Mouse (Mus musculus) thymus, adult 2 months (tissue): Measurements from ENCODE around the gene Cox7a2l. TPM values are rescaled to one million over a fixed set of nuclear protein-coding genes. Genes with fewer than 3 reads are reported as not detected.

Source experiments
- DNase-seq: peaks from one replicate; pipeline ENCODE4 v3.0.0; 2021
- H3K27ac ChIP-seq: fragments of 200-500 bp; 2 replicates; pipeline ENCODE4 v1.5.1; 2012; ENCODE audit warnings: low read length, control low read depth; ENCODE audit not compliant: control insufficient read depth, insufficient read depth
- H3K27me3 ChIP-seq: fragments of 200-500 bp; 2 replicates; pipeline ENCODE4 v1.6.1; 2012; ENCODE audit warnings: mild to moderate bottlenecking, low read length, moderate library complexity, mixed read lengths; ENCODE audit not compliant: control insufficient read depth, insufficient read depth
- H3K36me3 ChIP-seq: fragments of 200-500 bp; 2 replicates; pipeline ENCODE4 v1.6.1; 2012; ENCODE audit warnings: mild to moderate bottlenecking, low read length, moderate library complexity; ENCODE audit not compliant: control insufficient read depth, insufficient read depth
- H3K4me1 ChIP-seq: fragments of 200-500 bp; replicated peaks from 2 replicates; pipeline ENCODE4 v1.6.1; 2012; ENCODE audit warnings: low read length; ENCODE audit not compliant: control insufficient read depth, insufficient read depth
- H3K4me3 ChIP-seq: fragments of 200-500 bp; 2 replicates; pipeline ENCODE4 v1.5.1; 2012; ENCODE audit warnings: mild to moderate bottlenecking, low read length, control low read depth, moderate library complexity; ENCODE audit not compliant: control insufficient read depth, insufficient read depth
- CTCF ChIP-seq: fragments of 200-500 bp; IDR thresholded peaks from 2 replicates; pipeline ENCODE4 v1.5.1; 2012; ENCODE audit warnings: mild to moderate bottlenecking, control low read depth, low read length, moderate library complexity, borderline replicate concordance; ENCODE audit not compliant: control insufficient read depth, poor library complexity, insufficient read depth; ENCODE audit errors: extremely low read depth
- POLR2A ChIP-seq: fragments of 200-500 bp; IDR thresholded peaks from 2 replicates; pipeline ENCODE4 v1.6.1; 2012; ENCODE audit warnings: mild to moderate bottlenecking, low read length, control low read depth, moderate library complexity; ENCODE audit not compliant: control insufficient read depth, poor library complexity, insufficient read depth; ENCODE audit errors: extremely low read depth
- WGBS: fragments of 180-500 bp; shearing (Covaris S2); methylation state at CpG from one replicate; pipeline ENCODE4 v1.1.7; 2018; 5-methylcytosine and 5-hydroxymethylcytosine counted together
- polyA plus RNA-seq: library from polyadenylated mRNA; depleted of rRNA; stranded (reverse); fragments of >200 nt; gene quantifications from 2 replicates; pipeline ENCODE4 v1.2.3, GENCODE M21; 2012

Gene Cox7a2l
- polyA plus RNA-seq, 1 experiment = 151 TPM

DNA sequence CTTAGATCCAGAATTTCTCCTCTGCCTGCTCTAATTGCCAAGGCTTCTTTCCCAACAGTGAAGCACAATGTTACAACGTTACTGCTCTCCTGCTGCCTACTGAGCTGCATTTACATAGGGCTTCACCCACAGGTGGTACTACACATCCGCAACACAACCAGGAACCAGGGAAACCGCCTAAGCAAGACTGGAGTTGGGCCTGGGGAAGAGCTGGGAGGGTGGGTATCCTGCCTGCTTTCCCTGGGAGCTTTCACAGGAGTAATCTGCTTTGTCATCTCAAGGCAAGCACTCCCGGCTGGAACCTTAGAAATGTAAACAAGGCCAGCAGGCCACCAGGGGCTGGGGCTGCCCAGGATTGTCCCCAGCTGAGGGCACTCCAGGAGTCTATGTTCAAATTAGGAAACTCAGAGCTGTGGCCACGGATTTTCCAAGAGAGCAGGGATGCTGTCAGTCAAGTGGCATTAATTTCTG is 9.0 kb upstream of the Cox7a2l start:
- 57% methylated on average over 5 of the region's 5 CpGs for WGBS
- TF ChIP-seq CTCF (peak; percentile 31; the same call in 1 of the 2 replicates), POLR2A (no peak)
- peak overlapping the region; percentile 67; the same call in 1 of the 2 replicates for H3K27ac ChIP-seq

DNA sequence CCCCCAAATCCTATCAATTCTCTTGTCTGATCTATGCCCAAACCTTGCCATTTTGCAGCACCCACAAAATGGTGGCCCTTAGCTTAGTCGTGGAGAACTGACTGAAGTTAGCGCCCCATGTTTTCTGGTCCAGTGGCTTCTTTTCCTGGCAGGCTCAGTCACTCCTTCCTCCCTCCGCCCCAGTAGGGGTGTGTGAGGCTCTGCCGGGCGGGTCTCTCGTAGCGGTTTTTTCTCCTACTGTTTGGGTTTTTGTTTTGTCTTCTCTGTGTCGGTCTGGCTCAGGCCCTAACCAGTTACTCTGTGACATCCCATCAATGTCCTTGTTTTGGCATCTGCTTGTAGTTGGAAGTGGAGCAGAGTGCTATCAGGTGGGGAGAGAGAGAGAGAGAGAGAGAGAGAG is 8.5 kb upstream of the Cox7a2l start:
- TF ChIP-seq POLR2A = no peak
- no peak for TF ChIP-seq CTCF
- Histone ChIP-seq H3K36me3 (no peaks in the 10 kb centered on the region), H3K4me3 (no peak overlapping the region), H3K27ac (no peak overlapping the region), H3K27me3 (no peaks in the 10 kb centered on the region), H3K4me1 (peaks cover 39% of the 10 kb centered on the region)
- WGBS = 26% methylated on average over 8 of the region's 8 CpGs
- no peak for DNase-seq

More for the DNA sequence above, 9.0 kb upstream of the Cox7a2l start:
- peaks cover 39% of the 10 kb centered on the region for H3K4me1 ChIP-seq
- no peak for DNase-seq
- H3K4me3 ChIP-seq = no peak overlapping the region
- H3K27me3 ChIP-seq = no peaks in the 10 kb centered on the region
- no peaks in the 10 kb centered on the region for H3K36me3 ChIP-seq

DNA sequence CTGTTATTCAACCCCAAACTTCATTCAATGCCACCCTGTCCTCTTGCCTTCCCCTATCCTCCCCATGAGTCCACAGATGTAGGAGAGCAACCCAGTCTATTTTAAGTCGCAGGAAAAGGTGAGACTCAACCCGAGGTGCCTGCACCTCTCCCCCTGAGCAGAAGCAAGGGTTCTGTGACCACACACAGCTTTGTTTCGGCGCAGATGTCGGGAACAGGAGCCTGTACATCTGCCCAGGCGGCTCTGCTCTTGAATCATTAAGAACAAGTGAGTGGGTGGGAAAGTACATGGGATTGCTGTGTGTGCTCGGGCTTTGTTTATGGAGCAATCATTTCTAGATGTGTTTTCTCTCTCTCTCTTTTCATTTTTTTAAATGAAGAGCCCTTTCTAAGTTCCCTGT is 7.6 kb upstream of the Cox7a2l start:
- TF ChIP-seq CTCF (no peak), POLR2A (no peak)
- DNase-seq = no peak
- Histone ChIP-seq H3K4me3 (no peak overlapping the region), H3K27me3 (no peaks in the 10 kb centered on the region), H3K36me3 (no peaks in the 10 kb centered on the region), H3K27ac (no peak overlapping the region), H3K4me1 (peaks cover 39% of the 10 kb centered on the region)
- 31% methylated on average over 7 of the region's 7 CpGs for WGBS

DNA sequence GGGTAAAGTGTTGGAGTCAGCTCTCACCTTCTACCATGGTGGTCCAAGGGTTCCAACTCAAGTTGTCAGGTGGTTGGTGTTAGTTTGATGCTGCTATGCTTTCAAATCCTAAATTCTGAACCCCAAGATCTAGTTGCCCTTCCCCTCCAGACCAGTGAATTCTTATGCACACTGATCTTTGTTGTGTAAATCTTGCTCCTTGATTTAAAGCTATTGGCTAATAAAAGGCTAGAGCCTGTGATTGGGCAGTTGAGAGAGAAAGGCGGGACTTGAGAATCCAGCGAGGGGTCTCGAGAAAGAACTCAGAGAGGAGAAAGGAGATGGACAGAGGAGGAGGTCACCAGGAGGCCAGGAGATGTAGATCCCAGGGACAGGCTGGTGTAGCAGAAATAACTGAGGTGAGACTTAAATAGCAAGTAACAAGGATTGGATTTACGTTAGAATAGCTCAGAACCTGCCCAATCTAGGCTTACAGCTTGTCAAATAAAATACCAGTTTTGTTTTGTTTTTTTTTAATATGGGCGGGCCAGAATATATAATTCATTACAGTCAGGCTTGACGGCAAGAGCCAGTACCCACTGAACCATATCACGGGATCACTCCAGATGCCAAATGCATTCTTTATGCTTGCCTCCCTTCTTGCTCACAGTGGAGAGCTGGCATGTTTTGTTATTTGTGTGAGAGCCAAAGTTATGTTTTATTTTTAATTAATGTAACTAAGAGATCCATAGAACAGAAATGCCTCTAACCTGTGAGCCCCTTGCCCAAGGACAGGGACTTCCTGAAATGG is 5.7 kb upstream of the Cox7a2l start:
- H3K27ac ChIP-seq = no peak overlapping the region
- 93% methylated on average over 7 of the region's 7 CpGs for WGBS
- DNase-seq = no peak
- H3K36me3 ChIP-seq = no peaks in the 10 kb centered on the region
- H3K4me1 ChIP-seq = peaks cover 31% of the 10 kb centered on the region
- no peak overlapping the region for H3K4me3 ChIP-seq
- H3K27me3 ChIP-seq = no peaks in the 10 kb centered on the region
- no peak for TF ChIP-seq POLR2A
- TF ChIP-seq CTCF = no peak

DNA sequence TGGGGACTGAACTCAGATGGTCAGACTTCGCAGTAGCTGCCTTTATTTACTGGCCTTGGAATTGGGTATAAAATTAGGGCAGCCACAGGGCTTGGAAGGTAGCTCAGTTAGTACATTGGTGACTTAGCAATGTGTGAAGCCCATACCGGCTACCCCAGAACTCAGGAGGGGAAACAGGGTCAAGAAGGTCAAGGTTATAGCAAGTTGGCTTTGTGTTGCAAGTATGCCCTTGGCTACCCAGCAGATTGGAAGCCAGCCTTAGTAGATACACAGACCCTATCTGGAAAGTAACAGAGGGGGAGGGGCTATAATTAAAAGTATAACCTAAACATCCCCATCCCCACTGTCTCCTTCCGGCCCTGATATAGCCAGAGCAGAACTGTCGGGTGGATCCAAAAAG is 4.8 kb upstream of the Cox7a2l start:
- no peak for DNase-seq
- Histone ChIP-seq H3K27me3 (no peaks in the 10 kb centered on the region), H3K4me1 (peaks cover 22% of the 10 kb centered on the region), H3K36me3 (no peaks in the 10 kb centered on the region), H3K27ac (no peak overlapping the region), H3K4me3 (no peak overlapping the region)
- TF ChIP-seq CTCF (no peak), POLR2A (no peak)
- 97% methylated on average over 4 of the region's 4 CpGs for WGBS

DNA sequence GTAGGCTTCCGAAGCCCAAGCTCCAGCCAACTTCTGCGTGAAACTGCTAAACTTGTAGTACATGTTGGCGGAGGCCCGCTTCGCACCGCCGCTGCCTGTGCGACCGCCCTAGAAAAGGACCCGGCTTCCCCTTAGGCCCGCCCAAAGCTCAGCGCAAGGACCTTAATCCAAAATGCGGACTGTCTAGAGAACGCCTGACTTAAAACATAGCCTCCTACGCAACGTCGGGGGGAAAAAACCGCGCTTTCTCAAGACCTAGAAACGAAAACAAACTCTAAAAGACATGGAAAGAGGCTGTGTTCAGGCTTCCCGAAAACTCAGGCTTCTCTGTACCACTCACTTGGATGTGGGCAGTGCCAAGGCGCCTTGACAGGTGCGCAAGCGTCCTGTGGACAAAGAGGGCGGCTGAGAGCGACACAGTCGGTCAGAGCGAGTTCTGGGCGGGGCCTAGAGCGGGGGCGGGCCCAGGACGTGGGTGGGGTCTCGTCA is 2.9 kb downstream of the Cox7a2l start:
- WGBS = under 1% methylated on average over 33 of the region's 33 CpGs
- H3K4me3 ChIP-seq = peak overlapping the region; percentile 96

More for the DNA sequence above, 2.9 kb downstream of the Cox7a2l start:
- peak; percentile 86 for DNase-seq
- TF ChIP-seq CTCF (no peak), POLR2A (peak; percentile 62; the same call in 1 of the 2 replicates)
- peaks cover 4% of the 10 kb centered on the region; the same call in 1 of the 2 replicates for H3K4me1 ChIP-seq
- no peaks in the 10 kb centered on the region for H3K27me3 ChIP-seq
- no peaks in the 10 kb centered on the region for H3K36me3 ChIP-seq
- H3K27ac ChIP-seq = 0 out of 2 replicates have a peak overlapping the region, but pooled peaks have one; percentile 22
